Mouse (Mus musculus) liver, embryonic 14 days (tissue): ENCODE measurements around the gene Itga5. TPM values are rescaled to one million over a fixed set of nuclear protein-coding genes. Genes with fewer than 3 reads are reported as not detected.

Source experiments
- polyA plus RNA-seq: library from polyadenylated mRNA; depleted of rRNA; stranded (reverse); fragments of >200 nt; gene quantifications from 2 replicates; pipeline ENCODE4 v1.2.3, GENCODE M21; 2012; rRNA removed

Itga5 gene
- polyA plus RNA-seq, result 7.9 and 8.4 TPM in 2 replicates

GRCm38 (mm10) chr15:103366376-103367149 lies at the start of gene Itga5:
Itga5 (minus strand) TSS chr15:103366763.

GRCm38 (mm10) chr15:103339961-103340337 lies 26.6 kb downstream of the Itga5 start, which contains the start of gene Zfp385a:
Zfp385a (minus strand) TSS chr15:103340093.

GRCm38 (mm10) chr15:103310365-103310910 lies 56.1 kb downstream of the Itga5 start, which contains the start of gene Gpr84:
Gpr84 (minus strand) TSS chr15:103310612.

Other genes starting within 250 kb of the Itga5 start
- 3.5 and 4.1 TPM in 2 replicates for gene Smug1, start 199.7 kb downstream of the Itga5 start, polyA plus RNA-seq
- 34.7 and 40.8 TPM in 2 replicates for gene Cbx5, start 126.9 kb downstream of the Itga5 start, polyA plus RNA-seq
- 633 and 636 TPM in 2 replicates for gene Hnrnpa1, start 126.3 kb downstream of the Itga5 start, polyA plus RNA-seq
- 139 and 191 TPM in 2 replicates for gene Nfe2, start 108.4 kb downstream of the Itga5 start, polyA plus RNA-seq
- gene Copz1, start 94.0 kb downstream of the Itga5 start, polyA plus RNA-seq, result 107 and 128 TPM in 2 replicates
- 0.15 and 0.25 TPM in 2 replicates for gene Gpr84, start 56.2 kb downstream of the Itga5 start, polyA plus RNA-seq
- 3.9 and 5.4 TPM in 2 replicates for gene Zfp385a, start 26.7 kb downstream of the Itga5 start, polyA plus RNA-seq
- not detected in 2 replicates for gene Gtsf1, start 63.7 kb upstream of the Itga5 start, polyA plus RNA-seq
- gene Gtsf2, start 81.7 kb upstream of the Itga5 start, polyA plus RNA-seq, result not detected in 2 replicates
- 5.0 and 6.7 TPM in 2 replicates for gene Nckap1l, start 87.0 kb upstream of the Itga5 start, polyA plus RNA-seq
- gene Pde1b, start 136.3 kb upstream of the Itga5 start, polyA plus RNA-seq, result 0.86 and 0.98 TPM in 2 replicates
- 0.03 and 0.05 TPM in 2 replicates for gene Ppp1r1a, start 171.2 kb upstream of the Itga5 start, polyA plus RNA-seq
- not detected in 2 replicates for gene Glycam1, start 198.3 kb upstream of the Itga5 start, polyA plus RNA-seq